Mouse (Mus musculus) intestine, embryonic 14.5 days (tissue): ENCODE measurements at regions not wholly inside any gene's neighbourhood (a gene's known extent, or its start where the extent isn't known, plus 50 kb on each side); places are given as distances from the start of the nearest gene placed in this dataset.
A peak's percentile ranks its signal among the peaks of the same experiment; 100 is the strongest.

Source experiments
- ATAC-seq: fragments of 200-750 bp; cut with Nextera tagmentation; replicated peaks from 2 replicates; pipeline ENCODE4 v1.8.0; 2017; ENCODE audit warnings: low read depth, moderate number of reproducible peaks, moderate TSS enrichment, moderate library complexity; ENCODE audit not compliant: low FRiP score, low TSS enrichment
- DNase-seq: peaks from one replicate; pipeline ENCODE4 v3.0.0-alpha.2; 2018; ENCODE audit warnings: low spot score
- H3K27ac ChIP-seq: fragments of 300-500 bp; sonication (generic); 2 replicates; pipeline ENCODE4 v1.5.1; 2014; ENCODE audit warnings: low read depth, mild to moderate bottlenecking, control low read depth
- H3K27me3 ChIP-seq: fragments of 300-500 bp; sonication (generic); replicated peaks from 2 replicates; pipeline ENCODE4 v1.6.1; 2014; ENCODE audit warnings: low read length, control low read depth; ENCODE audit not compliant: control insufficient read depth, insufficient read depth
- H3K36me3 ChIP-seq: fragments of 300-500 bp; sonication (generic); 2 replicates; pipeline ENCODE4 v1.6.1; 2014; ENCODE audit warnings: low read length, control low read depth; ENCODE audit not compliant: control insufficient read depth, insufficient read depth
- H3K4me1 ChIP-seq: fragments of 300-500 bp; sonication (generic); replicated peaks from 2 replicates; pipeline ENCODE4 v1.6.1; 2014; ENCODE audit warnings: low read length, control low read depth, mixed read lengths; ENCODE audit not compliant: control insufficient read depth, insufficient read depth
- H3K4me2 ChIP-seq: fragments of 300-500 bp; sonication (generic); 2 replicates; pipeline ENCODE4 v1.6.1; 2014; ENCODE audit warnings: low read length
- H3K4me3 ChIP-seq: fragments of 300-500 bp; sonication (generic); 2 replicates; pipeline ENCODE4 v1.5.1; 2014; ENCODE audit warnings: low read depth, low read length, control low read depth, mixed read lengths
- H3K9ac ChIP-seq: fragments of 300-500 bp; sonication (generic); 2 replicates; pipeline ENCODE4 v1.6.1; 2014; ENCODE audit warnings: mild to moderate bottlenecking, low read length
- H3K9me3 ChIP-seq: fragments of 300-500 bp; sonication (generic); 2 replicates; pipeline ENCODE4 v1.6.1; 2016; ENCODE audit warnings: low read length, control low read depth; ENCODE audit not compliant: control insufficient read depth
- WGBS: fragments of 180-500 bp; shearing (Covaris S2); extraction: QIAGEN DNeasy Blood & Tissue Kit; methylation state at CpG from one replicate; pipeline ENCODE4 v1.1.7; 2014; 5-methylcytosine and 5-hydroxymethylcytosine counted together

GRCm38 (mm10) chr2:147808036-147808675 lies 238.6 kb downstream of the Foxa2 start:
- no peaks in the 10 kb centered on the region for H3K36me3 ChIP-seq
- H3K4me2 ChIP-seq = no peak overlapping the region
- 48% methylated on average over 5 of the region's 5 CpGs for WGBS
- no peak overlapping the region for H3K4me3 ChIP-seq
- H3K27me3 ChIP-seq = no peaks in the 10 kb centered on the region
- no peak overlapping the region for H3K27ac ChIP-seq
- H3K4me1 ChIP-seq = no peaks in the 10 kb centered on the region
- H3K9me3 ChIP-seq = no peaks in the 10 kb centered on the region
- no peak overlapping the region for H3K9ac ChIP-seq
- peak; percentile 64 for DNase-seq
- ATAC-seq = no peak

- 25% methylated on average over 4 of the region's 4 CpGs for WGBS
- H3K4me3 ChIP-seq = no peak overlapping the region
- no peak overlapping the region for H3K9ac ChIP-seq
- H3K27ac ChIP-seq = no peak overlapping the region
- no peaks in the 10 kb centered on the region for H3K9me3 ChIP-seq
- ATAC-seq = no peak
- H3K36me3 ChIP-seq = no peaks in the 10 kb centered on the region
- no peak overlapping the region for H3K4me2 ChIP-seq
- DNase-seq = no peak
- H3K27me3 ChIP-seq = no peaks in the 10 kb centered on the region
- no peaks in the 10 kb centered on the region for H3K4me1 ChIP-seq
Observed at GRCm38 (mm10) chr2:147803102-147803501, 243.7 kb downstream of the Foxa2 start.

- 70% methylated on average over 8 of the region's 8 CpGs for WGBS
- Histone ChIP-seq H3K9me3 (no peaks in the 10 kb centered on the region), H3K4me2 (no peak overlapping the region), H3K27me3 (no peaks in the 10 kb centered on the region), H3K4me1 (no peaks in the 10 kb centered on the region), H3K27ac (no peak overlapping the region), H3K4me3 (no peak overlapping the region), H3K36me3 (no peaks in the 10 kb centered on the region), H3K9ac (no peak overlapping the region)
- no peak for ATAC-seq
- no peak for DNase-seq
Observed at GRCm38 (mm10) chr2:147791434-147791833, 255.3 kb downstream of the Foxa2 start.

GRCm38 (mm10) chr2:147789877-147790276 lies 256.9 kb downstream of the Foxa2 start:
- Histone ChIP-seq H3K4me1 (no peaks in the 10 kb centered on the region), H3K36me3 (no peaks in the 10 kb centered on the region), H3K4me2 (no peak overlapping the region), H3K27ac (no peak overlapping the region), H3K9ac (no peak overlapping the region), H3K9me3 (no peaks in the 10 kb centered on the region), H3K4me3 (no peak overlapping the region), H3K27me3 (no peaks in the 10 kb centered on the region)
- 81% methylated on average over 1 of the region's 1 CpGs for WGBS
- ATAC-seq = no peak
- no peak for DNase-seq

GRCm38 (mm10) chr2:147789268-147789667 lies 257.5 kb downstream of the Foxa2 start:
- no peaks in the 10 kb centered on the region for H3K4me1 ChIP-seq
- H3K27me3 ChIP-seq = no peaks in the 10 kb centered on the region
- no peak overlapping the region for H3K4me3 ChIP-seq
- H3K36me3 ChIP-seq = no peaks in the 10 kb centered on the region
- peak; percentile 79 for DNase-seq
- ATAC-seq = no peak
- WGBS = 9% methylated on average over 3 of the region's 3 CpGs
- no peak overlapping the region for H3K9ac ChIP-seq
- H3K27ac ChIP-seq = no peak overlapping the region
- H3K4me2 ChIP-seq = no peak overlapping the region
- no peaks in the 10 kb centered on the region for H3K9me3 ChIP-seq

- Histone ChIP-seq H3K9ac (no peak overlapping the region), H3K4me1 (no peaks in the 10 kb centered on the region), H3K27me3 (no peaks in the 10 kb centered on the region), H3K27ac (no peak overlapping the region), H3K9me3 (no peaks in the 10 kb centered on the region), H3K4me3 (no peak overlapping the region), H3K4me2 (no peak overlapping the region), H3K36me3 (no peaks in the 10 kb centered on the region)
- WGBS = 71% methylated on average over 3 of the region's 3 CpGs
- ATAC-seq (no peak), DNase-seq (no peak)
Observed at GRCm38 (mm10) chr2:147788001-147788400, 258.8 kb downstream of the Foxa2 start.

- Histone ChIP-seq H3K36me3 (no peaks in the 10 kb centered on the region), H3K27ac (no peak overlapping the region), H3K4me2 (no peak overlapping the region), H3K4me3 (no peak overlapping the region), H3K9ac (no peak overlapping the region), H3K27me3 (no peaks in the 10 kb centered on the region), H3K9me3 (no peaks in the 10 kb centered on the region), H3K4me1 (no peaks in the 10 kb centered on the region)
- DNase-seq = no peak
- WGBS = 67% methylated on average over 2 of the region's 2 CpGs
- ATAC-seq = no peak
Observed at GRCm38 (mm10) chr2:147782496-147782895, 264.3 kb downstream of the Foxa2 start.

- no peak overlapping the region for H3K9ac ChIP-seq
- WGBS = 60% methylated on average over 2 of the region's 2 CpGs
- ATAC-seq (no peak), DNase-seq (no peak)
- H3K9me3 ChIP-seq = no peaks in the 10 kb centered on the region
- H3K36me3 ChIP-seq = no peaks in the 10 kb centered on the region
- no peaks in the 10 kb centered on the region for H3K27me3 ChIP-seq
- no peaks in the 10 kb centered on the region for H3K4me1 ChIP-seq
- H3K4me2 ChIP-seq = no peak overlapping the region
- H3K4me3 ChIP-seq = no peak overlapping the region
- no peak overlapping the region for H3K27ac ChIP-seq
Observed at GRCm38 (mm10) chr2:147776316-147776715, 270.5 kb downstream of the Foxa2 start.

GRCm38 (mm10) chr2:147772579-147772978 lies 274.2 kb downstream of the Foxa2 start:
- no peak for ATAC-seq
- WGBS = 47% methylated on average over 1 of the region's 1 CpGs

More at GRCm38 (mm10) chr2:147772579-147772978, 274.2 kb downstream of the Foxa2 start:
- no peak overlapping the region for H3K4me3 ChIP-seq
- H3K9me3 ChIP-seq = no peaks in the 10 kb centered on the region
- no peaks in the 10 kb centered on the region for H3K27me3 ChIP-seq
- DNase-seq = no peak
- H3K4me1 ChIP-seq = no peaks in the 10 kb centered on the region
- no peak overlapping the region for H3K4me2 ChIP-seq
- no peak overlapping the region for H3K27ac ChIP-seq
- H3K36me3 ChIP-seq = no peaks in the 10 kb centered on the region
- no peak overlapping the region for H3K9ac ChIP-seq
